Mouse (Mus musculus) spleen, adult 10 weeks (tissue): ENCODE measurements around the gene Atg2b. TPM values are rescaled to one million over a fixed set of nuclear protein-coding genes. Genes with fewer than 3 reads are reported as not detected.

Source experiments
- polyA plus RNA-seq: library from polyadenylated mRNA; stranded (reverse); fragments of 350-450 nt; fragmentation: Illumina TruSeq; extraction: RNeasy Lipid Tissue Mini Kit (QIAGEN cat#74804); gene quantifications from one replicate; pipeline ENCODE4 v1.2.3, GENCODE M21; 2015; ENCODE audit warnings: low replicate concordance; ENCODE audit not compliant: insufficient read depth

The Atg2b gene
- polyA plus RNA-seq, result 31.2 TPM

DNA sequence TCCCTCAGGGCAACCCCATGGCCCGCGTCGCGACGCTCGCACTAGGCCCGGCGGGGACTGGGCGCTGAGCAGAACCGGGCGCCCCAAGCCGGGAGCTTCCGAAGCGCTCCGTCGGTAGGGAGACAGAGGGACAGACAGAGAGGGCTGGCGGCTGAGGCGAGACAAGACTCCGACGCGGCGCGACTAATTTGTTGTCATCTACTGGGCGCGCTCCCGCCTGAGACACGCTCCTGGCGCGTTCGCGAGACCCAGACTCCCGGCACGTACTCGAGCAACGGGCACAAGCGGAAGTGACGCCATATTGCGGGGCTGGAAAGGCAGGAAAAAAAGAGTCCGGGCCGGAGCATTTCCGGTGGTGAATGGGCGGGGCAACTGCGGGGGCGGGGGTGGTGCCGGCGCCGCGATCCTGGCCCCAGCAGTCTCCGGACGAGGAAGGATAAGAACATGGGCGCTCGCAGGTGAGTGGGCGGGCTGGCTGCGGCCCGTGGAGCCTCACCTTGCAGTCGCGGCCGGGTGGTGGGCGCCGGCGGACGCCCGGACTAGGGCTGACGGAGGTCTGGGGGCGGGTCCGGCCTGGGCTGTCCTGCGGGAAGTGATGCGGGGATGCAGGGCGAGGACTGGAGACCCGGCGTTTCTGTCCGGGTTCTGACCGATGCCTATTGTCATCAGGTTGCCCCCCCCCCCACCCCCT lies at the start of gene Atg2b:
TSS of gene Atg2b (minus strand) at position 211 of the 691 bp plus-strand sequence.

DNA sequence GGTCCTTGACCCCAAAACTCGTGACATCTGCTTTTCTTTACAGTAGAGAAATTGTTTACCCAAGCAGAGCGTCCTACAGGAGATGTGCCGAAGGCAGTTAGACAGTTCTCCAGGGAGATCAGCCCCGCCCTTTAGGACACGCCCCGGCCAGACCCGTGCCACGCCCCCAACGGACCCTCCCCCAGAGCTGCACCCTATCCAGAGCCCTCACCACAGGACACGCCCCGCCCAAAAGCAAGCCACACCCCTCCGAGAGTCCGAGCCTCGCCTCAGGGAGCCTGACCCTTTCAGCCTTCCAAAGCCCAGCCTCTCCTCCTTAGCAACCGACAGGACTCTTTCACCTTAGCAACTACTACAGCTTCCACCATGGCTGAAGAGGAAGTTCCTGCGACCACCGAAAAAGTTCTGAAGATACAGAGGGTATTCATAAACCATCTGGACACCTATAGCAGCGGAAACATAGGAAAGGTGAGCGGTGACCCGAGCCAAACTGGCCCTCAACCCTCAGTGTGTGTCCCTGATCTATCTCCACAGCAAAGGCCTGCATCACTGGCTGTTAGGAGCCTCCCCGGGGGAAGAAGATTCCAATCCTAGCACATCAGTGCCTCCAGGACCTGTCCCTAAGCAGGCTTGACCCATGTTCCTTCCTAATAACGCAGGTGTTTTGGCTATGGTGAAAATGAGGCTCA lies 20.9 kb upstream of the Atg2b start, which contains the start of gene Ak7:
TSS of gene Ak7 (plus strand) at position 178 of the 689 bp plus-strand sequence.

DNA sequence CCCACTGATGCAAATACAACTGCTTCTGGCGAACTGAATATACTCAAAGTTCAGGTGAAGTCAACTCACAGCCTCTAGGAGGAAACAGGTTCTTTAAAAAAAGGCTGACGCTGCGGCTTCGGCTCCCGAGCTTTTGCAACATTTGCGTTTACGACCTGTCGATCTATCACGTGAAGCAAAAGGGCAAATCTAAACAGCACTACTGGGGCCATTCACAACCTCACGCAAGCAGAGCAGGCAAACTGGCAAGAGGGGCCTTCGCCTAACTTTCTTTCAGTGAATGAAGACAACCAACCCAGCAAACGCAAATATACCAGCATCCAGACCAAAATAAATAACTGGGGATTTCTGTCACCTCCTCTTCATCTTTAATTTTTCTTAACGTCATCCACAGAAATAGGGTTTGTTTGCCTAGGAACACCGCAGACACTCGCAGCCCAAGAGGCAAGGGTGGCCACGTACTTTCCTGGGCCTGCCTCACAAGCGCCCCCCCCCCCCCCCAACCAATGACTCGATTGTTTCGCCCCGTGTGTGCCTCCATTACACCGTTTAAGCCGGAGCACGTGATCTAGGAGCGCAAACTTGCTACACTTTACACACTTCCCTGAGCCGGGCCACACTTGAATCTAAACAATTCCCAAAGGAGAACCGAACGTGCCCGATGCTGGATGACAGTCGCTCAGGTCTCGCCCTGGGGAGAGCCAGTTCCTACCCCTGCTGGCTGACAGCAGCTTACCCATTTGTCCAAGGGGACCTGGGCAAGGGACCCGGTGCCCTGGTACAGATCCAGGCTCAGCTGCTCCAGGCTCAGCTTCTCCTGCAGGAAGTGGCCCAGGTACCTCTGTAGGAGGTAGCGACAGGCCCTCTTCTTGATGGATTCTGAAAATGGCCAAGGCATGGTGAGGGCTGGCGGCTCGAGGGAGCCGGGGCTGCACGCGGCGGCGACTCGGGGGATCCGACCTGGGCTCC lies 794 bp downstream of the Atg2b start, which contains the start of gene Gskip:
TSS of gene Gskip (plus strand) at position 897 of the 969 bp plus-strand sequence.

GRCm38 (mm10) chr12:105602581-105603210 lies 82.3 kb downstream of the Atg2b start, which contains the start of gene Bdkrb1:
TSS of gene Bdkrb1 (plus strand) at chr12:105603085.

Other genes starting within 250 kb of the Atg2b start
- gene D430019H16Rik, start 231.4 kb downstream of the Atg2b start, polyA plus RNA-seq, result 3.0 TPM
- 0.29 TPM for gene Bdkrb2, start 122.0 kb downstream of the Atg2b start, polyA plus RNA-seq
- gene Bdkrb1, start 82.1 kb downstream of the Atg2b start, polyA plus RNA-seq, result not detected
- gene Gskip, start 382 bp downstream of the Atg2b start, polyA plus RNA-seq, result 20.6 TPM
- gene Ak7, start 20.8 kb upstream of the Atg2b start, polyA plus RNA-seq, result 0.19 TPM
- 262 TPM for gene Papola, start 99.5 kb upstream of the Atg2b start, polyA plus RNA-seq